Mouse (Mus musculus): ENCODE measurements at regions not wholly inside any gene's neighbourhood (a gene's known extent, or its start where the extent isn't known, plus 50 kb on each side); places are given as distances from the start of the nearest gene placed in this dataset.

- H3K9ac ChIP-seq (ENCODE audit: insufficient read depth, low read depth, low read length, poor library complexity, severe bottlenecking): no peak overlapping the region
- no peak overlapping the region for H3K27ac ChIP-seq (ENCODE audit: insufficient read depth, low read depth, low read length, poor library complexity, severe bottlenecking)
- DNase-seq (ENCODE audit: low read depth, low spot score): no peak
- no peaks in the 10 kb centered on the region for H3K9me3 ChIP-seq (ENCODE audit: control insufficient read depth, insufficient read depth, low read depth, low read length)
- no peaks in the 10 kb centered on the region for H3K36me3 ChIP-seq (ENCODE audit: control insufficient read depth, insufficient read depth, low read length, poor library complexity, severe bottlenecking)
- in situ Hi-C loops (cut with MboI; ENCODE audit: low sequenced_read_pairs in 2 of 2, unreplicated experiment in 2 of 2): no loop called here
- TF ChIP-seq MAFK (IDR thresholded peaks at IDR 0.05; ENCODE audit: insufficient read depth, low read depth, low read length): no peak
- TF ChIP-seq HCFC1 (IDR thresholded peaks at IDR 0.05; ENCODE audit: borderline replicate concordance, insufficient read depth, low read length): no peak
- TF ChIP-seq ZC3H11A (IDR thresholded peaks at IDR 0.05; ENCODE audit: borderline replicate concordance, low read depth, low read length): no peak
- no peak for TF ChIP-seq CHD2 (IDR thresholded peaks at IDR 0.05; ENCODE audit: low read depth, low read length)
- TF ChIP-seq ZNF384 (IDR thresholded peaks at IDR 0.05; ENCODE audit: low read depth, low read length): no peak
- no peak overlapping the region for H3K4me3 ChIP-seq (ENCODE audit: insufficient read depth in 1 of 2, low read depth in 1 of 2, low read length in 2 of 2, poor library complexity in 1 of 2, severe bottlenecking in 1 of 2)
- H3K4me1 ChIP-seq (ENCODE audit: control insufficient read depth in 2 of 2, insufficient read depth in 2 of 2, low read length in 2 of 2, poor library complexity in 1 of 2): no peaks in the 10 kb centered on the region
Observed at GRCm38 (mm10) chr16:5419467-5419866, 163.7 kb upstream of the Eef2kmt start.

- no peaks in the 10 kb centered on the region for H3K9me3 ChIP-seq (ENCODE audit: control insufficient read depth, insufficient read depth, low read depth, low read length)
- no peaks in the 10 kb centered on the region for H3K4me1 ChIP-seq (ENCODE audit: control insufficient read depth in 2 of 2, insufficient read depth in 2 of 2, low read length in 2 of 2, poor library complexity in 1 of 2)
- no peaks in the 10 kb centered on the region for H3K36me3 ChIP-seq (ENCODE audit: control insufficient read depth, insufficient read depth, low read length, poor library complexity, severe bottlenecking)
- in situ Hi-C loops (cut with MboI; ENCODE audit: low sequenced_read_pairs in 2 of 2, unreplicated experiment in 2 of 2): no loop called here
- DNase-seq (ENCODE audit: low read depth, low spot score): no peak
- H3K27ac ChIP-seq (ENCODE audit: insufficient read depth, low read depth, low read length, poor library complexity, severe bottlenecking): no peak overlapping the region
- no peak overlapping the region for H3K4me3 ChIP-seq (ENCODE audit: insufficient read depth in 1 of 2, low read depth in 1 of 2, low read length in 2 of 2, poor library complexity in 1 of 2, severe bottlenecking in 1 of 2)
- TF ChIP-seq ZNF384 (IDR thresholded peaks at IDR 0.05; ENCODE audit: low read depth, low read length) (no peak), HCFC1 (IDR thresholded peaks at IDR 0.05; ENCODE audit: borderline replicate concordance, insufficient read depth, low read length) (no peak), ZC3H11A (IDR thresholded peaks at IDR 0.05; ENCODE audit: borderline replicate concordance, low read depth, low read length) (no peak), MAFK (IDR thresholded peaks at IDR 0.05; ENCODE audit: insufficient read depth, low read depth, low read length) (no peak), CHD2 (IDR thresholded peaks at IDR 0.05; ENCODE audit: low read depth, low read length) (no peak)
- no peak overlapping the region for H3K9ac ChIP-seq (ENCODE audit: insufficient read depth, low read depth, low read length, poor library complexity, severe bottlenecking)
Observed at GRCm38 (mm10) chr16:5418462-5419197, 162.8 kb upstream of the Eef2kmt start.

- Histone ChIP-seq H3K4me3 (ENCODE audit: insufficient read depth in 1 of 2, low read depth in 1 of 2, low read length in 2 of 2, poor library complexity in 1 of 2, severe bottlenecking in 1 of 2) (no peak overlapping the region), H3K9ac (ENCODE audit: insufficient read depth, low read depth, low read length, poor library complexity, severe bottlenecking) (no peak overlapping the region), H3K9me3 (ENCODE audit: control insufficient read depth, insufficient read depth, low read depth, low read length) (no peaks in the 10 kb centered on the region), H3K27ac (ENCODE audit: insufficient read depth, low read depth, low read length, poor library complexity, severe bottlenecking) (no peak overlapping the region), H3K4me1 (ENCODE audit: control insufficient read depth in 2 of 2, insufficient read depth in 2 of 2, low read length in 2 of 2, poor library complexity in 1 of 2) (no peaks in the 10 kb centered on the region), H3K36me3 (ENCODE audit: control insufficient read depth, insufficient read depth, low read length, poor library complexity, severe bottlenecking) (no peaks in the 10 kb centered on the region)
- in situ Hi-C loops (cut with MboI; ENCODE audit: low sequenced_read_pairs in 2 of 2, unreplicated experiment in 2 of 2): no loop called here
- DNase-seq (ENCODE audit: low read depth, low spot score): no peak
- no peak for TF ChIP-seq HCFC1 (IDR thresholded peaks at IDR 0.05; ENCODE audit: borderline replicate concordance, insufficient read depth, low read length)
- no peak for TF ChIP-seq ZNF384 (IDR thresholded peaks at IDR 0.05; ENCODE audit: low read depth, low read length)
- no peak for TF ChIP-seq MAFK (IDR thresholded peaks at IDR 0.05; ENCODE audit: insufficient read depth, low read depth, low read length)
- TF ChIP-seq CHD2 (IDR thresholded peaks at IDR 0.05; ENCODE audit: low read depth, low read length): no peak
- TF ChIP-seq ZC3H11A (IDR thresholded peaks at IDR 0.05; ENCODE audit: borderline replicate concordance, low read depth, low read length): no peak
Observed at GRCm38 (mm10) chr16:5415310-5415709, 159.5 kb upstream of the Eef2kmt start.

GRCm38 (mm10) chr16:5411819-5412385 is 156.1 kb upstream of the Eef2kmt start:
- Histone ChIP-seq H3K9ac (ENCODE audit: insufficient read depth, low read depth, low read length, poor library complexity, severe bottlenecking) (no peak overlapping the region), H3K4me1 (ENCODE audit: control insufficient read depth in 2 of 2, insufficient read depth in 2 of 2, low read length in 2 of 2, poor library complexity in 1 of 2) (no peaks in the 10 kb centered on the region), H3K9me3 (ENCODE audit: control insufficient read depth, insufficient read depth, low read depth, low read length) (no peaks in the 10 kb centered on the region), H3K4me3 (ENCODE audit: insufficient read depth in 1 of 2, low read depth in 1 of 2, low read length in 2 of 2, poor library complexity in 1 of 2, severe bottlenecking in 1 of 2) (no peak overlapping the region), H3K27ac (ENCODE audit: insufficient read depth, low read depth, low read length, poor library complexity, severe bottlenecking) (no peak overlapping the region), H3K36me3 (ENCODE audit: control insufficient read depth, insufficient read depth, low read length, poor library complexity, severe bottlenecking) (no peaks in the 10 kb centered on the region)
- no peak for DNase-seq (ENCODE audit: low read depth, low spot score)
- no peak for TF ChIP-seq CHD2 (IDR thresholded peaks at IDR 0.05; ENCODE audit: low read depth, low read length)
- in situ Hi-C loops (cut with MboI; ENCODE audit: low sequenced_read_pairs in 2 of 2, unreplicated experiment in 2 of 2): no loop called here

All from ES-E14 (cell line).